8 mouse cellular contexts compared by ENCODE assay signal in genomic region chr13:29769647-29770436, GRCm38 (mm10).
DNase-seq lines count a peak whose midpoint lies in the region; ATAC-seq lines count a peak whose summit lies in the region.

No protein-coding gene starts in this region.

- peak; percentile 30 to 41 for DNase-seq in layer of hippocampus, adult 8-10 months (ENCODE audit: low spot score in 2 of 2)
- DNase-seq in layer of hippocampus, postnatal 36 days, result no peak
- DNase-seq in limb, embryonic 10.5 days (ENCODE audit: low spot score), result peak; percentile 48
- peak; percentile 36 for DNase-seq in naive thymus-derived CD4-positive, alpha-beta T cell, adult 2 months (ENCODE audit: low read depth)
- DNase-seq in c-Kit-positive CD71-positive TER-119-positive erythroid progenitor cells, embryonic 14.5 days (ENCODE audit: low spot score), result no peak

- H3K4me1 ChIP-seq in forebrain, embryonic 16.5 days (replicated peaks; ENCODE audit: control insufficient read depth, insufficient read depth, low read length), result peaks cover 24% of the 10 kb centered on the region
- H3K4me1 ChIP-seq in intestine, embryonic 15.5 days (replicated peaks), result peaks cover 13% of the 10 kb centered on the region
- H3K4me1 ChIP-seq in limb, embryonic 10.5 days, result peaks cover 56% of the 10 kb centered on the region

- H3K36me3 ChIP-seq in forebrain, embryonic 16.5 days (ENCODE audit: control insufficient read depth, insufficient read depth), result no peaks in the 10 kb centered on the region
- no peaks in the 10 kb centered on the region for H3K36me3 ChIP-seq in intestine, embryonic 15.5 days
- no peaks in the 10 kb centered on the region for H3K36me3 ChIP-seq in limb, embryonic 10.5 days

- H3K9ac ChIP-seq in forebrain, embryonic 16.5 days (replicated peaks; ENCODE audit: low read depth, low read length), result no peak overlapping the region
- no peak overlapping the region for H3K9ac ChIP-seq in intestine, embryonic 15.5 days

- H3K9me3 ChIP-seq in forebrain, embryonic 16.5 days (ENCODE audit: control insufficient read depth, low read length), result no peaks in the 10 kb centered on the region
- H3K9me3 ChIP-seq in intestine, embryonic 15.5 days, result no peaks in the 10 kb centered on the region
- no peaks in the 10 kb centered on the region for H3K9me3 ChIP-seq in limb, embryonic 10.5 days (replicated peaks)

- H3K27ac ChIP-seq in forebrain, embryonic 16.5 days (ENCODE audit: low read length), result peak overlapping the region; percentile 58
- peak overlapping the region; percentile 10; the same call in 1 of the 2 replicates for H3K27ac ChIP-seq in intestine, embryonic 15.5 days
- 0 out of 2 replicates have a peak overlapping the region, but pooled peaks have one; percentile 14 for H3K27ac ChIP-seq in limb, embryonic 10.5 days

- H3K4me2 ChIP-seq in forebrain, embryonic 16.5 days (ENCODE audit: low read length), result peak overlapping the region; percentile 35
- H3K4me2 ChIP-seq in intestine, embryonic 15.5 days (replicated peaks), result no peak overlapping the region

- 2% methylated on average over 12 of the region's 12 CpGs for WGBS in forebrain, embryonic 16.5 days
- WGBS in intestine, embryonic 15.5 days, result 34% methylated on average over 12 of the region's 12 CpGs
- 51% methylated on average over 12 of the region's 12 CpGs for WGBS in limb, embryonic 10.5 days

- no peak overlapping the region for H3K4me3 ChIP-seq in forebrain, embryonic 16.5 days (replicated peaks; ENCODE audit: low read length)
- H3K4me3 ChIP-seq in intestine, embryonic 15.5 days (replicated peaks), result no peak overlapping the region
- H3K4me3 ChIP-seq in limb, embryonic 10.5 days, result no peak overlapping the region

- peak; percentile 69 for ATAC-seq in activated CD4-positive, CD25-positive, alpha-beta regulatory T cell, adult 4 months
- peak; percentile 87 for ATAC-seq in forebrain, embryonic 16.5 days
- ATAC-seq in intestine, embryonic 15.5 days, result peak; percentile 85

- no peaks in the 10 kb centered on the region for H3K27me3 ChIP-seq in forebrain, embryonic 16.5 days (replicated peaks; ENCODE audit: control insufficient read depth, insufficient read depth, low read length)
- H3K27me3 ChIP-seq in intestine, embryonic 15.5 days (replicated peaks), result no peaks in the 10 kb centered on the region
- no peaks in the 10 kb centered on the region for H3K27me3 ChIP-seq in limb, embryonic 10.5 days (ENCODE audit: low read depth, poor library complexity, severe bottlenecking)

Comparison
In these comparisons a context has a peak if more than half of its experiments do, and no peak if none do; other contexts are left out.
1. DNase-seq: peak in layer of hippocampus, adult 8-10 months (2 of 2), limb, embryonic 10.5 days (single experiment) and naive thymus-derived CD4-positive, alpha-beta T cell, adult 2 months (single experiment); none in layer of hippocampus, postnatal 36 days (0 of 2) and c-Kit-positive CD71-positive TER-119-positive erythroid progenitor cells, embryonic 14.5 days (single experiment).
2. Peak in every context shown above with its lines, with median percentiles within 50 percentile points of each other: ATAC-seq and H3K27ac ChIP-seq.